Mouse (Mus musculus) neural tube, embryonic 15.5 days (tissue): ENCODE results near the gene Tox2. TPM values are rescaled to one million over a fixed set of nuclear protein-coding genes. Genes with fewer than 3 reads are reported as not detected.

Experiments used
- ATAC-seq: fragments of 200-750 bp; cut with Nextera tagmentation; 2 replicates; pipeline ENCODE4 v1.8.0; 2017; ENCODE audit warnings: mild to moderate bottlenecking, moderate TSS enrichment, moderate library complexity; ENCODE audit not compliant: low FRiP score
- H3K27ac ChIP-seq: fragments of 300-500 bp; sonication (generic); replicated peaks from 2 replicates; pipeline ENCODE4 v1.5.1; 2015; ENCODE audit warnings: mild to moderate bottlenecking, inconsistent platforms
- H3K27me3 ChIP-seq: fragments of 300-500 bp; sonication (generic); replicated peaks from 2 replicates; pipeline ENCODE4 v1.6.1; 2015; ENCODE audit warnings: inconsistent platforms
- H3K36me3 ChIP-seq: fragments of 300-500 bp; sonication (generic); 2 replicates; pipeline ENCODE4 v1.6.1; 2015; ENCODE audit warnings: inconsistent platforms
- H3K4me1 ChIP-seq: fragments of 300-500 bp; sonication (generic); 2 replicates; pipeline ENCODE4 v1.6.1; 2015; ENCODE audit warnings: inconsistent platforms
- H3K4me2 ChIP-seq: fragments of 300-500 bp; sonication (generic); 2 replicates; pipeline ENCODE4 v1.6.1; 2015; ENCODE audit warnings: inconsistent platforms, mild to moderate bottlenecking, moderate library complexity
- H3K4me3 ChIP-seq: fragments of 300-500 bp; sonication (generic); replicated peaks from 2 replicates; pipeline ENCODE4 v1.5.1; 2015; ENCODE audit warnings: mild to moderate bottlenecking, inconsistent platforms
- H3K9ac ChIP-seq: fragments of 300-500 bp; sonication (generic); replicated peaks from 2 replicates; pipeline ENCODE4 v1.6.1; 2015; ENCODE audit warnings: mild to moderate bottlenecking, inconsistent platforms
- H3K9me3 ChIP-seq: fragments of 300-500 bp; sonication (generic); replicated peaks from 2 replicates; pipeline ENCODE4 v1.6.1; 2016; ENCODE audit warnings: inconsistent platforms
- WGBS: fragments of 180-500 bp; shearing (Covaris S2); methylation state at CpG from one replicate; pipeline ENCODE4 v1.1.7; 2015; ENCODE audit warnings: mixed read lengths; 5-methylcytosine and 5-hydroxymethylcytosine counted together
- polyA plus RNA-seq: library from polyadenylated mRNA; unstranded; fragments of >200 nt; fragmentation: Nextera tagmentation; extraction: Ambion mirVana; gene quantifications from 2 replicates; pipeline ENCODE4 v1.2.1, GENCODE M21; 2015

Tox2 gene
- polyA plus RNA-seq, 1 experiment from 2014 or later = 23.4 TPM

- Histone ChIP-seq H3K9ac (no peak overlapping the region), H3K36me3 (no peaks in the 10 kb centered on the region), H3K27ac (no peak overlapping the region), H3K27me3 (peaks cover 47% of the 10 kb centered on the region), H3K9me3 (no peaks in the 10 kb centered on the region), H3K4me3 (no peak overlapping the region), H3K4me2 (no peak overlapping the region), H3K4me1 (no peaks in the 10 kb centered on the region)
- 82% methylated on average over 13 of the region's 13 CpGs for WGBS
- ATAC-seq = no peak
These were observed 129.6 kb downstream of the Tox2 start for GRCm38 (mm10) chr2:163332368-163333055.

- Histone ChIP-seq H3K27me3 (peaks cover 72% of the 10 kb centered on the region), H3K36me3 (no peaks in the 10 kb centered on the region), H3K9me3 (no peaks in the 10 kb centered on the region), H3K27ac (no peak overlapping the region), H3K4me1 (peaks cover 19% of the 10 kb centered on the region), H3K4me2 (0 out of 2 replicates have a peak overlapping the region, but pooled peaks have one; percentile 15), H3K9ac (no peak overlapping the region), H3K4me3 (no peak overlapping the region)
- WGBS = 20% methylated on average over 9 of the region's 9 CpGs
- ATAC-seq = 0 out of 2 replicates have a peak, but pooled peaks have one; percentile 41
These were observed 137.3 kb downstream of the Tox2 start for GRCm38 (mm10) chr2:163340263-163340662.

- Histone ChIP-seq H3K27ac (no peak overlapping the region), H3K36me3 (no peaks in the 10 kb centered on the region), H3K27me3 (peaks cover 46% of the 10 kb centered on the region), H3K9me3 (no peaks in the 10 kb centered on the region), H3K4me1 (peaks cover 19% of the 10 kb centered on the region), H3K4me2 (no peak overlapping the region), H3K4me3 (no peak overlapping the region), H3K9ac (no peak overlapping the region)
- ATAC-seq = no peak
- WGBS = 87% methylated on average over 4 of the region's 4 CpGs
These were observed 140.7 kb downstream of the Tox2 start for GRCm38 (mm10) chr2:163343671-163344070.

- H3K4me1 ChIP-seq = peaks cover 15% of the 10 kb centered on the region
- H3K36me3 ChIP-seq = no peaks in the 10 kb centered on the region
- H3K4me2 ChIP-seq = no peak overlapping the region
- H3K9ac ChIP-seq = no peak overlapping the region
- no peak overlapping the region for H3K4me3 ChIP-seq
- no peak overlapping the region for H3K27ac ChIP-seq
- ATAC-seq = no peak
- H3K9me3 ChIP-seq = no peaks in the 10 kb centered on the region
- WGBS = 76% methylated on average over 13 of the region's 13 CpGs
- H3K27me3 ChIP-seq = peaks cover 32% of the 10 kb centered on the region
These were observed 142.2 kb downstream of the Tox2 start for GRCm38 (mm10) chr2:163344976-163345660.

GRCm38 (mm10) chr2:163346497-163346896, 143.6 kb downstream of the Tox2 start:
- 86% methylated on average over 11 of the region's 11 CpGs for WGBS
- ATAC-seq = no peak
- H3K27me3 ChIP-seq = peaks cover 18% of the 10 kb centered on the region

GRCm38 (mm10) chr2:163347517-163348184, 144.7 kb downstream of the Tox2 start:
- Histone ChIP-seq H3K4me1 (peaks cover 10% of the 10 kb centered on the region), H3K27me3 (peaks cover 13% of the 10 kb centered on the region), H3K9ac (no peak overlapping the region), H3K4me3 (no peak overlapping the region), H3K9me3 (no peaks in the 10 kb centered on the region), H3K27ac (no peak overlapping the region), H3K4me2 (no peak overlapping the region), H3K36me3 (no peaks in the 10 kb centered on the region)
- no peak for ATAC-seq
- WGBS = 86% methylated on average over 8 of the region's 8 CpGs

More at GRCm38 (mm10) chr2:163346497-163346896, 143.6 kb downstream of the Tox2 start:
- H3K9ac ChIP-seq = no peak overlapping the region
- H3K4me1 ChIP-seq = peaks cover 10% of the 10 kb centered on the region
- H3K4me2 ChIP-seq = no peak overlapping the region
- H3K27ac ChIP-seq = no peak overlapping the region
- no peaks in the 10 kb centered on the region for H3K9me3 ChIP-seq
- no peaks in the 10 kb centered on the region for H3K36me3 ChIP-seq
- H3K4me3 ChIP-seq = no peak overlapping the region

- Histone ChIP-seq H3K4me3 (no peak overlapping the region), H3K4me2 (no peak overlapping the region), H3K27me3 (peaks cover 13% of the 10 kb centered on the region), H3K9me3 (no peaks in the 10 kb centered on the region), H3K36me3 (no peaks in the 10 kb centered on the region), H3K27ac (no peak overlapping the region), H3K4me1 (peaks cover 10% of the 10 kb centered on the region), H3K9ac (no peak overlapping the region)
- WGBS = 82% methylated on average over 7 of the region's 7 CpGs
- no peak for ATAC-seq
These were observed 145.8 kb downstream of the Tox2 start for GRCm38 (mm10) chr2:163348677-163349076.

- Histone ChIP-seq H3K27ac (no peak overlapping the region), H3K4me3 (no peak overlapping the region), H3K9ac (no peak overlapping the region), H3K27me3 (peaks cover 13% of the 10 kb centered on the region), H3K9me3 (no peaks in the 10 kb centered on the region), H3K4me2 (no peak overlapping the region), H3K36me3 (no peaks in the 10 kb centered on the region), H3K4me1 (peaks cover 10% of the 10 kb centered on the region)
- 51% methylated on average over 9 of the region's 9 CpGs for WGBS
- no peak for ATAC-seq
These were observed 146.5 kb downstream of the Tox2 start for GRCm38 (mm10) chr2:163349411-163349810.

GRCm38 (mm10) chr2:163350443-163350842, 147.5 kb downstream of the Tox2 start:
- 59% methylated on average over 5 of the region's 5 CpGs for whole genome bisulfite sequencing
- Histone ChIP-seq H3K4me1 (peaks cover 10% of the 10 kb centered on the region), H3K36me3 (no peaks in the 10 kb centered on the region), H3K4me3 (no peak overlapping the region), H3K9ac (no peak overlapping the region), H3K27ac (no peak overlapping the region), H3K9me3 (no peaks in the 10 kb centered on the region), H3K27me3 (0 out of 2 replicates have a peak, but pooled peaks cover 7% of the 10 kb centered on the region), H3K4me2 (no peak overlapping the region)
- ATAC-seq = no peak

- 32% methylated on average over 7 of the region's 7 CpGs for WGBS
- no peak overlapping the region for H3K9ac ChIP-seq
These were observed 150.8 kb downstream of the Tox2 start for GRCm38 (mm10) chr2:163353731-163354130.

GRCm38 (mm10) chr2:163355666-163356065, 152.7 kb downstream of the Tox2 start:
- ATAC-seq = no peak
- no peaks in the 10 kb centered on the region for H3K9me3 ChIP-seq
- no peak overlapping the region for H3K27ac ChIP-seq
- 0 out of 2 replicates have a peak, but pooled peaks cover 3% of the 10 kb centered on the region for H3K27me3 ChIP-seq
- 86% methylated on average over 8 of the region's 8 CpGs for WGBS
- no peaks in the 10 kb centered on the region for H3K4me1 ChIP-seq
- no peak overlapping the region for H3K4me3 ChIP-seq
- H3K36me3 ChIP-seq = no peaks in the 10 kb centered on the region
- H3K4me2 ChIP-seq = no peak overlapping the region
- no peak overlapping the region for H3K9ac ChIP-seq

More at GRCm38 (mm10) chr2:163353731-163354130, 150.8 kb downstream of the Tox2 start:
- no peak for ATAC-seq
- H3K27me3 ChIP-seq = 0 out of 2 replicates have a peak, but pooled peaks cover 3% of the 10 kb centered on the region
- H3K4me1 ChIP-seq = peaks cover 10% of the 10 kb centered on the region
- no peaks in the 10 kb centered on the region for H3K9me3 ChIP-seq
- no peak overlapping the region for H3K4me3 ChIP-seq
- H3K4me2 ChIP-seq = no peak overlapping the region
- H3K27ac ChIP-seq = no peak overlapping the region
- no peaks in the 10 kb centered on the region for H3K36me3 ChIP-seq
